Mouse (Mus musculus): ENCODE data around the gene Pwwp2b. TPM values are rescaled to one million over a fixed set of nuclear protein-coding genes. Genes with fewer than 3 reads are reported as not detected.

Gene Pwwp2b
- polyA plus RNA-seq, 1 experiment from 2014 or later, result 10.0 TPM

- 65% methylated on average over 3 of the region's 3 CpGs for WGBS
- H3K27me3 ChIP-seq, result no peaks in the 10 kb centered on the region
- ATAC-seq (ENCODE audit: insufficient number of reproducible peaks, insufficient read depth, low FRiP score, low TSS enrichment, low read depth), result no peak
- no peak overlapping the region for H3K4me2 ChIP-seq
- peaks cover 30% of the 10 kb centered on the region for H3K4me1 ChIP-seq (replicated peaks)
- H3K4me3 ChIP-seq (replicated peaks), result no peak overlapping the region
- no peaks in the 10 kb centered on the region for H3K36me3 ChIP-seq
- H3K9me3 ChIP-seq, result no peaks in the 10 kb centered on the region
- no peak overlapping the region for H3K27ac ChIP-seq
- no peak overlapping the region for H3K9ac ChIP-seq (replicated peaks)
Measured at GRCm38 (mm10) chr7:139314716-139315115, 66.4 kb downstream of the Pwwp2b start.

- H3K4me1 ChIP-seq (replicated peaks), result peaks cover 17% of the 10 kb centered on the region
- peak overlapping the region; percentile 75 for H3K27ac ChIP-seq
- no peaks in the 10 kb centered on the region for H3K36me3 ChIP-seq
- H3K27me3 ChIP-seq, result 0 out of 2 replicates have a peak, but pooled peaks cover 3% of the 10 kb centered on the region
- no peaks in the 10 kb centered on the region for H3K9me3 ChIP-seq
- no peak overlapping the region for H3K4me3 ChIP-seq (replicated peaks)
- H3K9ac ChIP-seq (replicated peaks), result no peak overlapping the region
- H3K4me2 ChIP-seq, result no peak overlapping the region
- ATAC-seq (ENCODE audit: insufficient number of reproducible peaks, insufficient read depth, low FRiP score, low TSS enrichment, low read depth), result 0 out of 2 replicates have a peak, but pooled peaks have one; percentile 26
- WGBS, result 23% methylated on average over 1 of the region's 1 CpGs
Measured at GRCm38 (mm10) chr7:139319006-139319411, 70.7 kb downstream of the Pwwp2b start.

Other genes starting within 250 kb of the Pwwp2b start
- 34.4 and 34.9 TPM in 2 replicates for gene Dpysl4, start 162.5 kb upstream of the Pwwp2b start, polyA plus RNA-seq (2016; fragmentation: Nextera tagmentation; extraction: Ambion mirVana)
- gene Lrrc27, start 35.5 kb upstream of the Pwwp2b start, polyA plus RNA-seq (2016; fragmentation: Nextera tagmentation; extraction: Ambion mirVana), result 1.8 and 2.8 TPM in 2 replicates
- gene Stk32c, start 35.2 kb upstream of the Pwwp2b start, polyA plus RNA-seq (2016; fragmentation: Nextera tagmentation; extraction: Ambion mirVana), result 0.21 and 0.22 TPM in 2 replicates
- 26.8 and 29.9 TPM in 2 replicates for gene Inpp5a, start 140.6 kb downstream of the Pwwp2b start, polyA plus RNA-seq (2016; fragmentation: Nextera tagmentation; extraction: Ambion mirVana)

All from limb, embryonic 12.5 days (tissue).